Mouse (Mus musculus) embryo, embryonic 10.5 days (tissue): ENCODE data around the gene Nt5e.
"Not testable (repeated sequence)": the region's sequence is repeated elsewhere in the genome, so short reads cannot be mapped to it uniquely, and the experiment has no call there.

Experiments
- DNase-seq: peaks from one replicate; pipeline ENCODE4 v3.0.0-alpha.2; 2015; ENCODE audit warnings: low spot score

The Nt5e gene

GRCm38 (mm10) chr9:88326930-88327901 is at the start of gene Nt5e:
Gene Nt5e, plus strand, starts transcription at chr9:88327197.
- peak; percentile 82 for DNase-seq

- no peak for DNase-seq
Observed at GRCm38 (mm10) chr9:88277588-88277987, 49.4 kb upstream of the Nt5e start.

- DNase-seq, result peak; percentile 8
Observed at GRCm38 (mm10) chr9:88279728-88280127, 47.3 kb upstream of the Nt5e start.

- no peak for DNase-seq
Observed at GRCm38 (mm10) chr9:88289568-88290168, 37.3 kb upstream of the Nt5e start.

- DNase-seq, result no peak
Observed at GRCm38 (mm10) chr9:88292836-88293370, 34.1 kb upstream of the Nt5e start.

GRCm38 (mm10) chr9:88295798-88296197 is 31.2 kb upstream of the Nt5e start:
- DNase-seq, result no peak

GRCm38 (mm10) chr9:88296321-88296720 is 30.7 kb upstream of the Nt5e start:
- DNase-seq, result peak; percentile 15

GRCm38 (mm10) chr9:88297244-88297643 is 29.8 kb upstream of the Nt5e start:
- DNase-seq, result not testable (repeated sequence)

- no peak for DNase-seq
Observed at GRCm38 (mm10) chr9:88297871-88298658, 28.9 kb upstream of the Nt5e start.

- no peak for DNase-seq
Observed at GRCm38 (mm10) chr9:88307019-88307618, 19.9 kb upstream of the Nt5e start.

- DNase-seq, result no peak
Observed at GRCm38 (mm10) chr9:88309127-88309526, 17.9 kb upstream of the Nt5e start.

- DNase-seq, result no peak
Observed at GRCm38 (mm10) chr9:88319226-88319625, 7.8 kb upstream of the Nt5e start.

- DNase-seq, result no peak
Observed at GRCm38 (mm10) chr9:88324616-88325015, 2.4 kb upstream of the Nt5e start.

- DNase-seq, result no peak
Observed at GRCm38 (mm10) chr9:88328666-88329065, 1.7 kb downstream of the Nt5e start.

GRCm38 (mm10) chr9:88329166-88329748 is 2.3 kb downstream of the Nt5e start:
- DNase-seq, result no peak

- DNase-seq, result no peak
Observed at GRCm38 (mm10) chr9:88330316-88330715, 3.3 kb downstream of the Nt5e start.

GRCm38 (mm10) chr9:88332447-88332846 is 5.5 kb downstream of the Nt5e start:
- DNase-seq, result no peak

GRCm38 (mm10) chr9:88335839-88336238 is 8.8 kb downstream of the Nt5e start:
- no peak for DNase-seq

- DNase-seq, result no peak
Observed at GRCm38 (mm10) chr9:88340819-88341218, 13.8 kb downstream of the Nt5e start.

GRCm38 (mm10) chr9:88342241-88342640 is 15.2 kb downstream of the Nt5e start:
- DNase-seq, result no peak

GRCm38 (mm10) chr9:88342701-88343100 is 15.7 kb downstream of the Nt5e start:
- no peak for DNase-seq
